Mouse (Mus musculus) urinary bladder, postnatal 10 days (tissue): ENCODE measurements around the gene Gnaz.
A peak's percentile ranks its signal among the peaks of the same experiment; 100 is the strongest.

ENCODE experiments used
- DNase-seq: peaks from one replicate; pipeline ENCODE4 v3.0.0; 2022; ENCODE audit warnings: low spot score

Gnaz gene

DNA sequence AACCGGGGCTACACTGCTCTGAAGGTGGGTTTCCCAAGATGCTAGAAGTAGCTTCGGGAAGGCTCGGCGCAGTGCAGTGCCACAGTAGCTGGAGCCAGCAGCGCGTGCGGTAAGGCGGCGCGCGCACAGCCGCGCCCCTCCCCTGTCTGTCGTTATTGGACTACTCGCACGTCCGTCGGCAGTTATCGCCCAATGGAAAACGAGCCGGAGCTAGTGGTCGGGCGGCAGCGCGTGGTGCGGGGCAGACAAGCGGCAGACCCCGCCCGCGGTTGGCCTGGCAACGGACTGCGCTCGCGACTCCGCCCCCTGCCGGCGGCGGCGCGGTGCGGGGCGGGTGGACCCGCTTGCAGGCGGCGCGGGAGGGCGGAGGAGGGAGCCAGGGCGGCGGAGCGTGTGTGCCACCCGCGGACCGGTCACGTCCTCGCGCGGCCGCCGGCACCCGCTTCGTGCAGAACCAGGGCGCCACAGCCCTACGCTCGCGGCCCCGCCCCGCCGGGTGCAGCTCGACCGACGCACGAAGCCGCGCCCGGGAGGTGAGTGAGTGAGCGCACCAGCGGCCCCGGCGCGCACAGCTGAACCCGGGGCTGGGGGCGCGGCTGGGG lies at the start of gene Gnaz:
Gene Gnaz (plus strand): TSS at position 328 of the 602 bp plus-strand sequence.
- DNase-seq: peak; percentile 86

DNA sequence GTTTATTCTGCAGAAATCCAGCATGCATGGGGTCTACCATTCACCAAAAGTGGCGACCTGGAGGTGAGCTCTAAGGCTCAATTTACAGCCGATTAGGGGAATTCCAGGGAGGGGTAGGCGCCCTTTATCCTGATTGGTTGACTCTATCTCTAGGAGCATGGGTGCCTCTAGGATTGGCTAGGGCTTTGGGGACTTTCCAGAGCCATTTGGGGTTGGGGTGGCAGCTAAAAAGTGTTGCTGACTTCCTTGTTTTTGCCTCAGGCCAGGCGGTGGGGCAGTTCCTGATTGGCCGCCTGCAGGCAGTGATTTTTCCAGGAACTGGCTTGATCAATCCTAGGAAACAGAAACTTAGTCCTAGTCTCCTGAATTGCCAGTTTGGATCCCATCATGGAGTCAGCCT lies 47.7 kb upstream of the Gnaz start:
- no peak for DNase-seq

GRCm38 (mm10) chr10:74920853-74921567 lies 46.0 kb upstream of the Gnaz start:
- DNase-seq: no peak

- no peak for DNase-seq
Measured at GRCm38 (mm10) chr10:74921614-74922013, 45.4 kb upstream of the Gnaz start.

GRCm38 (mm10) chr10:74922763-74923162 lies 44.2 kb upstream of the Gnaz start:
- no peak for DNase-seq

DNA sequence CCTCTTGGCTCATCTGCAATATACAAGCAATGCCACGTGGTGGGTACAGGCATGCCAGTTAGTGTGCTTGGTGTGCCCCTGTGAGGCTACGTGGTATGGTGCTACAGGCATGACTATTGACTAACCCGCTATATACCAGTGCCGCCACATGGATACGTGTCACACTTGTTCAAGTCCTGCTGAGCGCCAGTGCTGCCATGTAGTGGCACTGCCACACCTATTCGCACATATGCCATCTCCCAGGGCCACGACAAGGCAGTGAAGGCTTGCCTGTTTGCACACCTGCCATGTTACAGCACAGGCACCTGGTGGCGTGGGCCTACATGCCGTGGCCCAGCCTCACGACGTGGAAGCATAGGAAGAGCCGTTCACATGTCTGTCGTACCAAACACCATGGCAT lies 42.7 kb upstream of the Gnaz start:
- no peak for DNase-seq

DNA sequence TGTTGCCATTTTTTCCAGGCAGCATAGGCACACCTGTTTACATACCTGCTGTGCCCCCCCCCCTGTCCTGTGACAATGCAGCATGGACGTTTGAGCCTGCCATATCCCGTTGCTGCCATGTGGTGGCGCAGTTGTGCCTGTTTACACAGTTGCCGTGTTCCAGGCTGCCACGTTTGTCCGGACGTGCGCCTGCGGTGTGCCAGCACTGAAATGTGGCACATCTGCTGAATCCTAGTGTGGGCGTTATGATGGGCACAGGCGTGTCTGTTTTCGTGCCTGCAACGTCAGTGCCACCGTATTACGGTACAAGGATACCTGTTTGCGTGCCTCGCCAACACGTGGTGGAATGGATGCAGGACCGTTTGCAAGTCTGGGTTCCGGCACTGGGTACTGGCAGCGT lies 41.7 kb upstream of the Gnaz start:
- DNase-seq: no peak

- DNase-seq: no peak
Measured at GRCm38 (mm10) chr10:74928276-74928675, 38.7 kb upstream of the Gnaz start.

DNA sequence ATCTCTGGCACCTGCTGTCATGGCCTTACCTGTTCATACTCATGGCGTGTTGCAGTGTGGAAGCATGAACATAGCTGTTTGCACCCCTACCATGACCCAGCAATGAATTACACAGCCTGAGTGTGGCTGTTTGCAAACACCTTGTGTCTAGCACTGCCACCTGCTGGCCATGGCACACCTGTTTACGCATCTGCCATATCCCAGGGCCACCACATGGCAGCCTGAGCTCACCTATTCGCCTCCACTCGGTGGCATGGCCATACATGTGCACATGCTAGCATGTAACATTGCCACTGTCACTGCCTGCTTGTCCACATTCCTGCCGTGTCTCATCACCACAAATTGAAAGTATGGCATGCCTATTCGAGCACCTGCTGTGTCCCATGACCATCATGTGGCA lies 37.4 kb upstream of the Gnaz start:
- DNase-seq: no peak

DNA sequence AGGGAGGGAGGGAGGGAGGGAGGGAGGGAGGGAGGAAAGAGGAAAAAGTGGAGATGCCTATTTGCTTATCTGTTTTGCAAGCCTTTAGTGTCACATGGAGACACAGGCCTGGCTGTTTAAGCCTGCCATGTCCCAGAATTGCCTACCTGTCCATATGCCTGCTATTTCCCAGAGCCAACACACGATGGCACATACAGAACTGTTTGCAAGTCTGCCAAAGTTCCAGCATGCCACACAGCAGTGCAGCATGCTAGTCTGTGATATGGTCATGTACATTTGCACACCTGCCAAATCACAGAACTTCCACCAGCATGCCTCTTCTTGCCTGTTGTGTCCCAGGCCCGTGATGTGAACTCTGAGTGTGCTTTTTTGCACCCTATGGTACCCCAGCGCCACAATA lies 36.4 kb upstream of the Gnaz start:
- no peak for DNase-seq

- DNase-seq: no peak
Measured at GRCm38 (mm10) chr10:74931631-74932030, 35.3 kb upstream of the Gnaz start.

- no peak for DNase-seq
Measured at GRCm38 (mm10) chr10:74932487-74932886, 34.5 kb upstream of the Gnaz start.

GRCm38 (mm10) chr10:74933548-74934190 lies 33.3 kb upstream of the Gnaz start:
- no peak for DNase-seq

DNA sequence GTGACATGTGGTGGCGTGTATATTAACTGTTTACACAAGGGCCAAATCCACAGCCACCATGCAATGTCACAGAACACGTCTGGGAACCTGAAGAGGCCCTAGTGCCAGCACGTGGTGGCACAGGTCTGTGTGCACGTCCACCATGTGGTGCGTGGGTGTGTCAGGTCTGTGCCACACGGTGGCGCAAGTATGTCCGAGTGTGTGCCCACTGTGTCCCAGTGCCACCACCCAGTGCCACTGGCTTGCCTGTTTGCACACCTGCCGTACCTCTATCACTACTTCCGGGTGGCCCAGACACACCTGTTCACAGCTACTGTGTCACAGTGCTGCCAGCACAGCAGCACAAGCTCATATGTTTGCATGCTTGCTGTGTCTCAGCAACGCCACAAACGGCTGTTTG lies 32.5 kb upstream of the Gnaz start:
- DNase-seq: no peak

DNA sequence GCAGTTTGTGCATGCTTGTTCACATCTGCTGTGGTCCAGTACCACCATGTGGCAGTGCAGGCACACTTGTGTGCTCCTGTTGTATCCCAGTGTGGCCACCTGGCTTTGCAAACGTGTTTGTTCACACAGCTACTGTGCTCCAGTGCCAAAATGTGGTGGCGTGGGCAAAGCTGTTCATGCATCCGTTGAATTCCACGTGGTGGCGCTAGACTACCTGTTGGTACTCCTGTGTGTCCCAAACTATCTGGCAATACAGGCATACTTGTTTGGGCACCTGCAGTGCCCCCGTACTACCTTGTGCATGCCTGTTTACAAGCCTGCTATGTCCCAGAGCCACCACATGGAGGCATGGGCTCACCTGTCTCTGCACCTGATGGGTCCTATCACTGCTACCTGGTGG lies 32.0 kb upstream of the Gnaz start:
- DNase-seq: no peak

- no peak for DNase-seq
Measured at GRCm38 (mm10) chr10:74937003-74937790, 29.8 kb upstream of the Gnaz start.

DNA sequence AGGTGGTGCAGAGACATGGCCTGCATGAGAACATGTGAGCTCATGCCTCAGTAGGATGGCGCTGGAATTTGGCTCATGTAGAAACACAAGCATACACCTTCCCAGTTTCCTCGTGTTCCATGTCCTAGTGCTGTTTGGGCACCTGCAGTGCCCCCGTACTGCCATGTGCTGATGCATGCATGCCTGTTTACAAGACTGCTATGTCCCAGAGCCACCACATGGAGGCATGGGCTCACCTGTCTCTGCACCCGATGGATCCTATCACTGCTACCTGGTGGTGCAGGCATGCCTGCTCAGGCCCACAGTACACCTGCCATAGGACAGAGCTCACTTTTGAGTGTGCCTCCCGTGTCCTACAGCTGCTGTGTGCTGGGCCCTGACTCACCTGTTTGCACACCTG lies 28.6 kb upstream of the Gnaz start:
- no peak for DNase-seq

DNA sequence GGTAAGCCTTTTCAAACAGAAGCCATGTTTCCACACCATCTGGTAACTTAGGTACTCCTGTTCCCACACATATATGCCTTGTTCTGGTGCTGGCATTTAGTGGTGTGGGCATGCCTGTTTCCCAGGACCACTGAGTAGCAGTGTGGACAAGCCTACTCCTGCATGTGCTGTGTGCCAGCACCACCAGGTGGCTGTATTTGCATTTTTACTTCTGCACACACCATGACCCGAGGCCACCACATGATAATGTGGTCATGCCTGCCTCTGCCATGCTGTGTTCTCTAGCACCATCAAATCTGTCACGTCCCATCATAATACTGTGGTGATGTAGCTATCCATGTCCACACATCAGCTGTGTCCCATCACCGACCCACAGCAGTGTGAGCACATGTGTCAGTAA lies 27.7 kb upstream of the Gnaz start:
- no peak for DNase-seq

GRCm38 (mm10) chr10:74940795-74941194 lies 26.2 kb upstream of the Gnaz start:
- DNase-seq: no peak

DNA sequence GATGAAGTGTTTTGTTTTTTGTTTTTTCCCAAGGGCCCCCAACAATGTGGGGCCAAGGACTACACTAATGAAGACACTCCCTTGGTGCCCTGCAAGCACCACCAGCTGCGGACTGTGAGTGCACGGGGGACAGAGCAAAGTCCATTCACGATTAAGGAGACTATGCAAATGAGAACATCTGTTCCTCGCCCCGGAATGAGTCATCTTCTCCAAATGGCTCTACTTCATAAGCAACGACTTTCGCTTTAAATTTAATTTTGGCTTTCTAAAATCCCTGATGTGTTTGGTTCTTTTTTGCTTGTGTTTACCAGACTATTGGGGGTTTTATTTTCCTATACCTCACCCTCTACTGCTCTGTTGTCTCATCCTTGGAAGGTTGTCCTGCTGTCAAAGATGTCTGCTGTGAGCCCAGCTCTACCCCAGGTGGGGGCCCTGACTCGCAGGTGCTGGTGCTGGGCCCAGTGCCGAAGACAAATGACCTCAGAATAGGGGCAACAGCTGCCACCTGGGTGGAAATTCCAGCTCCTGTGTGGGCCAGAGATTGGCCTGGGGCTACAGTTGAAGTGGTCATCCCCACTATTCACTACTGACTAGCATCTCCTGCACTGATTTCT lies 14.0 kb upstream of the Gnaz start:
- no peak for DNase-seq

DNA sequence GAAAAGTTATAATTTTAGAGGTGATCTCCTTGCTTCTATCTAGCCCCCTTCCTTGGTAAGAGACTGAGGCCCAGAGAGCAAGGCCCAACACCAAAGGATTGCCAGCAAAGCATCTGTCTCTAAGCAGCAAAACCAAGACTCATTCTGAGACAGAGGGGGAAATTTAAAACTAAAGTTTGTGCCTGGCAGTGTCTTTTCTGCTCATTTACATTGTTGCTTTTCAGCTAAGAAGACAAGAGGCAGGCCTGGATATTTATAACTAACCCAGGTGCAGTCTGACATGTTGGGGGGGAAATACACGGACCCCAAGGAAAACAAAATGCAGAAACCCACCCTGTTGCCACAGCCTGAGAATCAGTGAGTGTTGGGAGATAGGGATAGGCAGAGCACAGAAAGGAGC lies 2.6 kb upstream of the Gnaz start:
- DNase-seq: no peak

- DNase-seq: no peak
Measured at GRCm38 (mm10) chr10:74967651-74968267, 782 bp downstream of the Gnaz start.
